Mouse (Mus musculus) ES-Bruce4 (cell line): ENCODE measurements around the gene Gm13290.
"Not testable (repeated sequence)": the region's sequence is repeated elsewhere in the genome, so short reads cannot be mapped to it uniquely, and the experiment has no call there.

Experiments used
- CTCF ChIP-seq: IDR thresholded peaks from one replicate; pipeline ENCODE4 v1.8.1; 2011; ENCODE audit warnings: low read depth, low read length
- EP300 ChIP-seq: IDR thresholded peaks from 2 replicates; pipeline ENCODE4 v1.6.1; 2011; ENCODE audit warnings: low read depth, low read length; ENCODE audit not compliant: insufficient read depth
- POLR2A ChIP-seq: IDR thresholded peaks from one replicate; pipeline ENCODE4 v1.8.1; 2011; ENCODE audit warnings: low read length; ENCODE audit not compliant: insufficient read depth

DNA sequence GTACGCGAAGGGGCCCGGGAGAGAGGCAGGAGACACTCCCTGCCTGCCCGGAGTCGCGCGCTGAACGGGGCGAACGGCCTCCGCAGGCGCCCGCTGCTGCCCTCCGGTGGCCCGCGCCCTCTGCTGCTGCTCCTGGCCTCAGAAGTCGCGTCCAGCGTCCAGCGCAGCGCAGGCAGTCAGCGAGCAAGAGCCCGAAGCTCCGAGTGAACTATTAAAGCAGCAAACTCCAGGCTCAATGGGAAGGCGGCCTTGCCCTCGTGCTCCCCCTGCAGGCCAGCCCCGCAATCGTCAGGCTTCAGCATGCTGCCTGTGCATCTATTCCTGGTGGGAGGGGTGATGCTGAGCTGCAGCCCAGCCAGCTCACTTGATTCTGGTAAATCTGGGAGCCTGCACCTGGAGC lies 23.5 kb downstream of the Gm13290 start, which contains the start of gene Gm13279:
- not testable (repeated sequence) for TF ChIP-seq POLR2A, EP300, CTCF
